Mouse (Mus musculus) liver, postnatal 0 days (tissue): Measurements from ENCODE around the gene Hyou1. TPM values are rescaled to one million over a fixed set of nuclear protein-coding genes. Genes with fewer than 3 reads are reported as not detected.
"Not testable (repeated sequence)": the region's sequence is repeated elsewhere in the genome, so short reads cannot be mapped to it uniquely, and the experiment has no call there.

Experiments used
- ATAC-seq: fragments of 200-750 bp; cut with Nextera tagmentation; 2 replicates; pipeline ENCODE4 v1.8.0; 2017; ENCODE audit warnings: mild to moderate bottlenecking, moderate library complexity
- DNase-seq: peaks from one replicate; pipeline ENCODE4 v3.0.0-alpha.2; 2016
- H3K27ac ChIP-seq: fragments of 300-500 bp; sonication (generic); 2 replicates; pipeline ENCODE4 v1.5.1; 2014; ENCODE audit warnings: antibody characterized with exemption, moderate library complexity, mild to moderate bottlenecking, low read depth
- H3K27me3 ChIP-seq: fragments of 300-500 bp; sonication (generic); 2 replicates; pipeline ENCODE4 v1.6.1; 2014; ENCODE audit warnings: low read length, control low read depth, mixed read lengths; ENCODE audit not compliant: insufficient read depth
- H3K36me3 ChIP-seq: fragments of 300-500 bp; sonication (generic); replicated peaks from 2 replicates; pipeline ENCODE4 v1.6.1; 2014; ENCODE audit warnings: mild to moderate bottlenecking, control low read depth, low read length, moderate library complexity, mixed read lengths; ENCODE audit not compliant: insufficient read depth
- H3K4me1 ChIP-seq: fragments of 300-500 bp; sonication (generic); 2 replicates; pipeline ENCODE4 v1.6.1; 2014; ENCODE audit warnings: antibody characterized with exemption, mild to moderate bottlenecking, control low read depth; ENCODE audit not compliant: insufficient read depth
- H3K4me2 ChIP-seq: fragments of 300-500 bp; sonication (generic); 2 replicates; pipeline ENCODE4 v1.6.1; 2014; ENCODE audit warnings: low read depth, mild to moderate bottlenecking, low read length, moderate library complexity, mixed read lengths
- H3K4me3 ChIP-seq: fragments of 300-500 bp; sonication (generic); 2 replicates; pipeline ENCODE4 v1.5.1; 2014; ENCODE audit warnings: low read depth, low read length
- H3K9ac ChIP-seq: fragments of 300-500 bp; sonication (generic); replicated peaks from 2 replicates; pipeline ENCODE4 v1.6.1; 2014; ENCODE audit warnings: mild to moderate bottlenecking, moderate library complexity
- H3K9me3 ChIP-seq: fragments of 300-500 bp; sonication (generic); 2 replicates; pipeline ENCODE4 v1.6.1; 2016; ENCODE audit warnings: mild to moderate bottlenecking, control low read depth, low read length, mixed read lengths
- CTCF ChIP-seq: sonication (generic); IDR thresholded peaks from 2 replicates; pipeline ENCODE4 v1.5.1; 2016; ENCODE audit warnings: antibody characterized with exemption, low read depth
- EP300 ChIP-seq: IDR thresholded peaks from 2 replicates; pipeline ENCODE4 v1.6.1; 2016; ENCODE audit warnings: antibody characterized with exemption, low read depth, mild to moderate bottlenecking
- WGBS: fragments of 180-500 bp; shearing (Covaris S2); extraction: QIAGEN DNeasy Blood & Tissue Kit; methylation state at CpG from one replicate; pipeline ENCODE4 v1.1.7; 2014; ENCODE audit not compliant: insufficient replicate concordance; 5-methylcytosine and 5-hydroxymethylcytosine counted together
- polyA plus RNA-seq: library from polyadenylated mRNA; unstranded; fragments of >200 nt; fragmentation: Nextera tagmentation; extraction: Ambion mirVana; gene quantifications from 2 replicates; pipeline ENCODE4 v1.2.1, GENCODE M21; 2015

Hyou1 gene
- polyA plus RNA-seq, 1 experiment from 2014 or later: 6.6 TPM

GRCm38 (mm10) chr9:44405011-44405410, 25.7 kb downstream of the Hyou1 start:
- peaks cover 20% of the 10 kb centered on the region for H3K4me1 ChIP-seq
- no peaks in the 10 kb centered on the region for H3K9me3 ChIP-seq
- H3K36me3 ChIP-seq: peaks cover 61% of the 10 kb centered on the region
- ATAC-seq (no peak), DNase-seq (no peak)
- no peak overlapping the region for H3K9ac ChIP-seq
- no peak overlapping the region; the same call in 1 of the 2 replicates for H3K27ac ChIP-seq
- WGBS: 73% methylated on average over 3 of the region's 3 CpGs
- H3K4me2 ChIP-seq: no peak overlapping the region
- no peaks in the 10 kb centered on the region for H3K27me3 ChIP-seq
- no peak for TF ChIP-seq EP300
- no peak for TF ChIP-seq CTCF
- no peak overlapping the region for H3K4me3 ChIP-seq

DNA sequence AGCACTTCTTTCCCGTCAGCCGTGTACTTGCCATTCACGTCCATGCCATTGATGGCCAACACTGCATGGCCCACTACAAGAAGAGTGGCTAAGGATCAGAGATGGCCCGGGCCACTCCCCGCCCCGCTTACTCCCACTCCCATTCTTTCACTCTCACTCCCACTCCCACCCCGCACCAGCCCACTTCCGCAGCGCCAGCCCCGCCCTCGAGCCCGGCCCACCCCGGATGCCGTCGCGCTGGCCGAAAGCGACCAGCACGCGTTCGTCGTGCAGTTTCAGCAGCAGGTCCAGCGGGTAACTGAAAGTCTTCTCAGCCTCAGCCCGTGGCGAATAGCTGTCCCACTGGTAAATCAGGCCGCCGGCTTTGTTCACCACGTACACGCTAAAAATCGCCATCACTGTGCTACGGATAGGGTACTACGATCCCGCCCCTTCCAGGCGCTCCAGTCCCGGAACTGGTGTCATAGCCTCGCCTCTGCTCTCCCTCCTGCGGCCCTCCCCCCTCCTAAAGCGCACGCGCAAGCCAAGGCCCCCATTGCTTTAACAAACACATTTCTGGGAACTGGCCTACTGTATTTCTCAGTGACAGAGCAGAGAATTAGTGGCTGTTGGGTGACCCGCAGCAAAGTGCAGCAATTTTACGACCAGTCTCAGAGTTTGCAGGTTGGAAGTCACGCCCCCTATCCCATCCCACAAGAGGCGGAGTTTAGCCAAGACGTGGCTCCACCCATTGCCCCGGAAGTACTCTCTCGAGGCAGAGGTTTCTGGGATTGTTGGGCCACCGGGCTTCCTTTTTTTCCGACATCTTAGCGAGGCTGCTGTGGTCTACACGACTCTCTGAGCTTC, 27.8 kb downstream of the Hyou1 start, which contains the start of the genes Rps25 and Trappc4:
Rps25 (plus strand) TSS at position 234 of the 846 bp plus-strand sequence.
Trappc4 (minus strand) TSS at position 695 of the 846 bp plus-strand sequence.
- Histone ChIP-seq H3K27me3 (no peaks in the 10 kb centered on the region), H3K36me3 (peaks cover 59% of the 10 kb centered on the region), H3K9me3 (no peaks in the 10 kb centered on the region), H3K4me1 (peaks cover 17% of the 10 kb centered on the region), H3K9ac (peak within 1 kb of the TSS; percentile 87), H3K4me3 (peak within 1 kb of the TSS; percentile 84), H3K4me2 (peak within 1 kb of the TSS; percentile 70), H3K27ac (peak within 1 kb of the TSS; percentile 91)
- WGBS: under 1% methylated on average over 51 of the region's 51 CpGs
- DNase-seq (peak; percentile 96), ATAC-seq (peak; percentile 93)
- peak; percentile 52 for TF ChIP-seq EP300
- peak; percentile 1; the same call in 1 of the 2 replicates for TF ChIP-seq CTCF

DNA sequence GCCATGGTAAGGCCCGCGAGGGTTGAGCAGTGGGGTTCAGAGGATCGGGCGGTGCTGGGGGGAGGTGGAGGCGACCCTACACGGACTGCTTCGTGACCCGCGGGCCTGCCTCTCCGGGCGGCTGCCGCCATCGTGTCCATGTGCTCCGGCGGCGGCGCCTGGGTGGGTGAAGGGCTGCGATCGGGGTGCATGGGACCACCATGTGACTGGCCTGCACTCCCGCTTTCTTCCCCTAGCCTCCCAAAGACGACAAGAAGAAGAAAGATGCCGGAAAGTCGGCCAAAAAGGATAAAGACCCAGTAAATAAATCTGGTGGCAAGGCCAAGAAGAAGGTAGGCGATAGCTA, 28.4 kb downstream of the Hyou1 start:
- H3K36me3 ChIP-seq: peaks cover 59% of the 10 kb centered on the region
- under 1% methylated on average over 24 of the region's 24 CpGs for WGBS

DNA sequence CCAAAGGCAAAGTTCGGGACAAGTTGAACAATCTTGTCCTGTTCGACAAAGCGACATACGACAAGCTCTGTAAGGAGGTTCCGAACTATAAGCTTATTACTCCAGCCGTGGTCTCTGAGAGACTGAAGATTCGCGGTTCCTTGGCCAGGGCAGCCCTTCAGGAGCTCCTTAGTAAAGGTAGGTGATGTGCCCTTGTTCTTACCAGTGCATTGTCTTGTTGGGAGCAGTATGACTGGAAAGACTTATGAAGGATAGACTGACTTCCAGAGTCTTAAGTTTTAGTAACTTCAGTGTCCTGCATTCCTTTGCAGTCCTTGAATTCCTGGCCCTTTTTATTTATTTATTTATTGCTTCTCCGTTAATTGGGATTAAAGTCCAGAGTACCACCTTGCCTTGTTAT, 29.4 kb downstream of the Hyou1 start:
- DNase-seq, ATAC-seq, H3K27ac ChIP-seq, H3K27me3 ChIP-seq, H3K9me3 ChIP-seq: not testable (repeated sequence)
- H3K4me3 ChIP-seq: peak overlapping the region; percentile 84
- peaks cover 17% of the 10 kb centered on the region for H3K4me1 ChIP-seq
- WGBS: 68% methylated on average over 9 of the region's 9 CpGs
- peaks cover 60% of the 10 kb centered on the region for H3K36me3 ChIP-seq
- H3K9ac ChIP-seq: peak overlapping the region; percentile 87; the same call in 1 of the 2 replicates
- H3K4me2 ChIP-seq: peak overlapping the region; percentile 70

More for the DNA sequence above, 28.4 kb downstream of the Hyou1 start:
- H3K27me3 ChIP-seq: no peaks in the 10 kb centered on the region
- no peaks in the 10 kb centered on the region for H3K9me3 ChIP-seq
- TF ChIP-seq EP300 (no peak; the same call in 1 of the 2 replicates), CTCF (no peak)
- H3K4me1 ChIP-seq: peaks cover 17% of the 10 kb centered on the region
- H3K4me3 ChIP-seq: peak overlapping the region; percentile 84
- ATAC-seq (no peak), DNase-seq (no peak)
- H3K27ac ChIP-seq: peak overlapping the region; percentile 91
- H3K4me2 ChIP-seq: peak overlapping the region; percentile 70
- H3K9ac ChIP-seq: peak overlapping the region; percentile 87

GRCm38 (mm10) chr9:44410647-44411336, 31.5 kb downstream of the Hyou1 start:
- H3K27me3 ChIP-seq: no peaks in the 10 kb centered on the region
- H3K4me1 ChIP-seq: peaks cover 16% of the 10 kb centered on the region
- DNase-seq (no peak), ATAC-seq (no peak)
- H3K36me3 ChIP-seq: peaks cover 58% of the 10 kb centered on the region
- H3K4me3 ChIP-seq: no peak overlapping the region
- no peak overlapping the region for H3K4me2 ChIP-seq
- no peak for TF ChIP-seq EP300
- TF ChIP-seq CTCF: no peak
- no peak overlapping the region for H3K9ac ChIP-seq
- no peaks in the 10 kb centered on the region for H3K9me3 ChIP-seq
- WGBS: 86% methylated on average over 2 of the region's 2 CpGs
- no peak overlapping the region for H3K27ac ChIP-seq

DNA sequence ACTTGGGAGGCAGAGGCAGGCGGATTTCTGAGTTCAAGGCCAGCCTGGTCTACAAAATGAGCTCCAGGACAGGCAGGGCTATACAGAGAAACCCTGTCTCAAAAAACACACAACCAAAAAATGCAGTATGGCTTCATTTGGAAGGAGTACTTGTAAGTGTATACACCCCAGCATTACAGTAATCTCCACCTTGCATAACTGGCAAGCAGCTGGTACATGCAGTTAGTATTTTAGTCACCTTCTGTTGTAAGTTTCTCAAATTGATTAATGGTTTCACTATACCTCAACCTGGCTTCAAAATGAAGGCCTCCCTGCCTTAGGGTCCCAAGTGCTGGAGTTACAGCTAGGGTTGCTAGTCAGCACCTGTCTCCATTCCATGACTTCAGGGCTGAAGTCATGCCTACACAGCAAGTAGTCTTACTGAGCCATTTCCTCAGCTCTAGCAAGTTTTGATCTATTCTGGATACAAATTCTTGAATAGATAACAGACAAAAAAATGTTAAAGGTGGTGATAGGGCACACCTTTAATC, 32.4 kb downstream of the Hyou1 start:
- ATAC-seq: no peak
- H3K9me3 ChIP-seq: no peaks in the 10 kb centered on the region
- H3K9ac ChIP-seq: no peak overlapping the region
- TF ChIP-seq CTCF: no peak
- TF ChIP-seq EP300: no peak
- peaks cover 10% of the 10 kb centered on the region; the same call in 1 of the 2 replicates for H3K4me1 ChIP-seq
- DNase-seq: no peak
- H3K4me3 ChIP-seq: no peak overlapping the region
- H3K27me3 ChIP-seq: no peaks in the 10 kb centered on the region
- H3K4me2 ChIP-seq: no peak overlapping the region
- 91% methylated on average over 1 of the region's 1 CpGs for WGBS
- peak overlapping the region; percentile 1; the same call in 1 of the 2 replicates for H3K27ac ChIP-seq
- H3K36me3 ChIP-seq: peaks cover 61% of the 10 kb centered on the region
